Mouse (Mus musculus) small intestine, adult 2 months (tissue): ENCODE data around the gene Zmat3.

Experiments used
- CTCF ChIP-seq: fragments of 200-500 bp; IDR thresholded peaks from 2 replicates; pipeline ENCODE4 v1.5.1; 2012; ENCODE audit warnings: low read depth, mild to moderate bottlenecking, control low read depth, inconsistent platforms, low read length, moderate library complexity, mixed read lengths; ENCODE audit not compliant: insufficient replicate concordance, insufficient read length; ENCODE audit errors: extremely low read depth
- POLR2A ChIP-seq: fragments of 200-500 bp; IDR thresholded peaks from 2 replicates; pipeline ENCODE4 v1.6.1; 2012; ENCODE audit warnings: low read depth, mild to moderate bottlenecking, control low read depth, inconsistent platforms, low read length, moderate library complexity

- no peak for TF ChIP-seq POLR2A
- no peak for TF ChIP-seq CTCF
Measured at GRCm38 (mm10) chr3:32402990-32403885, 37.4 kb upstream of the Zmat3 start.
